Mouse (Mus musculus) mouse embryonic stem cell (cell line): ENCODE measurements around the gene Akap6.

Experiments used
- in situ Hi-C, 2 experiments: fragments of 300-500 bp; cut with MboI; formaldehyde crosslinking; loops; 1 replicate in 1 of 2; 3 replicates in 1 of 2; pipeline ENCODE4 v1.14.3; 2019 to 2020; ENCODE audit warnings: low sequenced_read_pairs in 2 of 2, low pct_unique_long_range_greater_than_20kb in 1 of 2, mixed read lengths in 1 of 2; ENCODE audit not compliant: unreplicated experiment in 1 of 2

The Akap6 gene

GRCm38 (mm10) chr12:53147696-53148095, 448.5 kb downstream of the Akap6 start:
- in situ Hi-C loops, result no loop called here

GRCm38 (mm10) chr12:53168189-53169003, 469.2 kb downstream of the Akap6 start:
- in situ Hi-C loops, result no loop called here

- in situ Hi-C loops, result no loop called here
Observed at GRCm38 (mm10) chr12:53191435-53191834, 492.3 kb downstream of the Akap6 start.

- in situ Hi-C loops, result no loop called here
Observed at GRCm38 (mm10) chr12:53193664-53194063, 494.5 kb downstream of the Akap6 start.
